Mouse (Mus musculus) heart, embryonic 14.5 days (tissue): ENCODE measurements at regions not wholly inside any gene's neighbourhood (a gene's known extent, or its start where the extent isn't known, plus 50 kb on each side); places are given as distances from the start of the nearest gene placed in this dataset.

ENCODE experiments used
- ATAC-seq: fragments of 200-750 bp; cut with Nextera tagmentation; 2 replicates; pipeline ENCODE4 v1.8.0; 2017; ENCODE audit warnings: low read depth, moderate TSS enrichment; ENCODE audit not compliant: insufficient number of reproducible peaks, insufficient read depth, low FRiP score
- H3K27ac ChIP-seq, 2 experiments: fragments of 200-500 bp in 1 of 2; fragments of 300-500 bp in 1 of 2; sonication (generic) in 1 of 2; replicated peaks in 1 of 2; 2 replicates each; pipeline ENCODE4 v1.5.1; 2012 to 2014; ENCODE audit warnings: low read depth in 2 of 2, low read length in 2 of 2, control low read depth in 1 of 2, mild to moderate bottlenecking in 1 of 2, mixed read lengths in 1 of 2; ENCODE audit not compliant: control insufficient read depth in 1 of 2, insufficient read depth in 1 of 2
- H3K27me3 ChIP-seq: fragments of 300-500 bp; sonication (generic); 2 replicates; pipeline ENCODE4 v1.6.1; 2014; ENCODE audit warnings: mild to moderate bottlenecking, low read length, control low read depth; ENCODE audit not compliant: control insufficient read depth, insufficient read depth
- H3K36me3 ChIP-seq: fragments of 300-500 bp; sonication (generic); 2 replicates; pipeline ENCODE4 v1.6.1; 2014; ENCODE audit warnings: mild to moderate bottlenecking, control low read depth, low read length, mixed read lengths; ENCODE audit not compliant: control insufficient read depth, insufficient read depth
- H3K4me1 ChIP-seq, 2 experiments: fragments of 200-500 bp in 1 of 2; fragments of 300-500 bp in 1 of 2; sonication (generic) in 1 of 2; 2 replicates each; pipeline ENCODE4 v1.6.1; 2012 to 2014; ENCODE audit warnings: low read length in 2 of 2, control low read depth in 1 of 2, mixed read lengths in 1 of 2; ENCODE audit not compliant: control insufficient read depth in 2 of 2, insufficient read depth in 2 of 2
- H3K4me2 ChIP-seq: fragments of 300-500 bp; sonication (generic); 2 replicates; pipeline ENCODE4 v1.6.1; 2014; ENCODE audit warnings: mild to moderate bottlenecking, low read length
- H3K4me3 ChIP-seq, 2 experiments: fragments of 200-500 bp in 1 of 2; fragments of 300-500 bp in 1 of 2; sonication (generic) in 1 of 2; 2 replicates each; pipeline ENCODE4 v1.5.1; 2012 to 2014; ENCODE audit warnings: low read length in 2 of 2, mild to moderate bottlenecking in 2 of 2, control low read depth in 1 of 2, low read depth in 1 of 2, moderate library complexity in 1 of 2; ENCODE audit not compliant: control insufficient read depth in 1 of 2, insufficient read depth in 1 of 2
- H3K9ac ChIP-seq: fragments of 300-500 bp; sonication (generic); 2 replicates; pipeline ENCODE4 v1.6.1; 2014; ENCODE audit warnings: mild to moderate bottlenecking, low read length
- H3K9me3 ChIP-seq: fragments of 300-500 bp; sonication (generic); 2 replicates; pipeline ENCODE4 v1.6.1; 2016; ENCODE audit warnings: low read length, control low read depth; ENCODE audit not compliant: control insufficient read depth
- WGBS: fragments of 180-500 bp; shearing (Covaris S2); extraction: QIAGEN DNeasy Blood & Tissue Kit; methylation state at CpG from one replicate; pipeline ENCODE4 v1.1.7; 2014; 5-methylcytosine and 5-hydroxymethylcytosine counted together

DNA sequence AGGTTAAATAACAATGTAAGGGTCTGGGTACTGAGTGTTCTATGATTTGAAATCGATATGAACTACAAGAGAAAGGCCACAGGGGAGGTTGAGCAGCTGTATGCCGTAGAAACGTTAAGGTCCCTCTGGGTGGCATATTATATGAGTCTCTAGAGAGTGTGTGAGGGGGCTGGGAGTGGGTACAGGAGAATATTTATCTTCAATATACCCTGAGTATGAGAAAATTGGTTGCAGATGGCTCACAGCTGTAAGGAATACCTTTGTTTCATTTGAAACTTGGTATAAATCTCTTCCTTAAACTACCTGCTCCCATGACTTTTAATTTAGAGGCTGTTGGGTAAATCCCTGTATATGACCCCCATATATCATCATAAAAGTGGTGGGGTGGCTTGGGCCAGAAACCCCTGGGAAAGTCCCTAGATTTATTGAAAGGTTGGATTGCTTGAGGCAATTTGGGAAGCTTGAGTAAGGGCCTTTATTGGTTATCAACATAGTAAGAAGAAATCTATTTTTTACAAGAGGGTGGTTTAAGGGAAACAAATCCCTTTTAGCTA, 128.7 kb upstream of the Prkg2 start:
- ATAC-seq: no peak
- H3K4me2 ChIP-seq: no peak overlapping the region
- H3K27me3 ChIP-seq: no peaks in the 10 kb centered on the region
- 77% methylated on average over 3 of the region's 3 CpGs for WGBS
- H3K27ac ChIP-seq: no peak overlapping the region
- H3K4me3 ChIP-seq: no peak overlapping the region
- H3K36me3 ChIP-seq: no peaks in the 10 kb centered on the region
- no peaks in the 10 kb centered on the region for H3K4me1 ChIP-seq
- no peak overlapping the region for H3K9ac ChIP-seq
- no peaks in the 10 kb centered on the region for H3K9me3 ChIP-seq

GRCm38 (mm10) chr5:99157973-99158372, 120.8 kb upstream of the Prkg2 start:
- H3K27ac ChIP-seq: no peak overlapping the region
- H3K9ac ChIP-seq: no peak overlapping the region
- H3K4me3 ChIP-seq: no peak overlapping the region
- H3K4me2 ChIP-seq: no peak overlapping the region
- no peak for ATAC-seq
- 3% methylated on average over 1 of the region's 1 CpGs for WGBS
- no peaks in the 10 kb centered on the region for H3K27me3 ChIP-seq
- H3K4me1 ChIP-seq: no peaks in the 10 kb centered on the region
- H3K36me3 ChIP-seq: no peaks in the 10 kb centered on the region
- H3K9me3 ChIP-seq: no peaks in the 10 kb centered on the region

DNA sequence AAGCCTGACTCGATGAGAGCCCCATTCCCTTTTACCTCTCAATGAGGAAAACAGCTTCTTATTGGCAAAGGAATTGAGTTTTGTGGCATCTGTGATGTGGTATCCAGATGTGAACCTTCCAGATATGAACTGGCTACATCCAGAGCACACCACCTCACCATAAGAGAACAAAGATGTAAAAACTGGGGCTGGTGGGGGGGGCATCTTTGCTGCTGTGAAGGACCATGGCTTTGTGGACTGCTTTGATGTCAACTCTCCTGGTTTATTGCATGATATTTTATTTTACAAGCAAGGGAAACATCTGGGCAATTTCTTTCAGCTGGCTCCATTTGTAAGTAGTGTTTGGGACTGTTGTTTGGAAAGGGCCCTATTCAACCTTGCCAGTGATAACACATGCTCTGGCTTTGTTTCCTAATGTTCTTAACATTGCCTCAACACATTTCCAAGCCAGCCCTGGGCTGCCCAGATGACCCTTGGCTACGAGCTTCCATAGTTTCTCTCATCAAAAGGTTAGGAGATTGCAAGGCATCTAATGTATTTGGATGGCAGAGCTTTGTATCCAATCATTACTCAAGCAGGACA, 116.2 kb upstream of the Prkg2 start:
- Histone ChIP-seq H3K27me3 (no peaks in the 10 kb centered on the region), H3K27ac (no peak overlapping the region), H3K4me3 (no peak overlapping the region), H3K36me3 (no peaks in the 10 kb centered on the region), H3K4me2 (no peak overlapping the region), H3K4me1 (no peaks in the 10 kb centered on the region), H3K9me3 (no peaks in the 10 kb centered on the region), H3K9ac (no peak overlapping the region)
- WGBS: 56% methylated on average over 2 of the region's 2 CpGs
- no peak for ATAC-seq

DNA sequence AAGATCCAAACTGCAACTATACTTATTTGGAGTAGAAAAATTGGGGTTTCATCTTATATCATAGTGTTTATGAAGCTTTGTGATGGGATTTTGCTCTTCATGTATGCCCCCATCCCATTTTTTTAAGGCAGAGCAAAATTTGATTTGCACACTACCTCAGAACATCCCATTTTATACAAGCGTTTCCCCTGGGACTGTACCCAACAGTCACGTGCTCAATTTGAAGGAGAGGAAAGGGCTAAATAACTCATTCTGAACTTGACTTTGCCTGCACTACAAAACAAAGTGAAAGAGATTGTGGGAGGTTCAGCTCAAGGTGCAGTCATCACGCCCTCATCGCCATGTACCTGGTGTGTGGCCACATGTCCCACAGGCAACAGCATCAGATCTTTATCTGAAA, 115.1 kb upstream of the Prkg2 start:
- H3K4me3 ChIP-seq: no peak overlapping the region
- H3K9me3 ChIP-seq: no peaks in the 10 kb centered on the region
- no peak overlapping the region for H3K27ac ChIP-seq
- H3K36me3 ChIP-seq: no peaks in the 10 kb centered on the region
- H3K4me1 ChIP-seq: no peaks in the 10 kb centered on the region
- ATAC-seq: no peak
- H3K9ac ChIP-seq: no peak overlapping the region
- H3K27me3 ChIP-seq: no peaks in the 10 kb centered on the region
- 82% methylated on average over 4 of the region's 4 CpGs for WGBS
- H3K4me2 ChIP-seq: no peak overlapping the region

DNA sequence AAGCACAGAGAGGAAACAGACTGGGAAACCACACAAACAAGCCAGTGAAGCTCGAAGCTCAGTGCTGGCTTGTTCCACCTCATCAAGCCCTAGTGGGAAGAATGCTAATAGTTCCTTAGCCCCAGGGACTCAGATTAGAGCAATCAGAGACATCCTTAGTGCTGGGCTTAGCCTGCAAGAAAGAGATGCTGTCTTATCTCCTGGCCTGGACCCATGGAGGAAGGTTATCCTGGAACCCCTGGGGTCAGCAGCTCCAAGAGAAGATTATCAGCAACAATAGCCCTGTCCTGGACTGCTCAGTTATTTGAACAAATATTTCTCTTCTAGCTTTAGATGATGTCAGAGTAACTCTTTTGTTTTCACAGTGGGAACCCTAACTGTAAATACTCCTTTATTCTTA, 112.8 kb upstream of the Prkg2 start:
- H3K36me3 ChIP-seq: no peaks in the 10 kb centered on the region
- WGBS: 6% methylated on average over 1 of the region's 1 CpGs
- no peak overlapping the region for H3K4me2 ChIP-seq
- ATAC-seq: peak; percentile 71; the same call in 1 of the 2 replicates
- no peak overlapping the region for H3K9ac ChIP-seq
- no peaks in the 10 kb centered on the region for H3K27me3 ChIP-seq
- no peaks in the 10 kb centered on the region for H3K4me1 ChIP-seq
- no peaks in the 10 kb centered on the region for H3K9me3 ChIP-seq
- H3K27ac ChIP-seq: no peak overlapping the region
- H3K4me3 ChIP-seq: no peak overlapping the region

DNA sequence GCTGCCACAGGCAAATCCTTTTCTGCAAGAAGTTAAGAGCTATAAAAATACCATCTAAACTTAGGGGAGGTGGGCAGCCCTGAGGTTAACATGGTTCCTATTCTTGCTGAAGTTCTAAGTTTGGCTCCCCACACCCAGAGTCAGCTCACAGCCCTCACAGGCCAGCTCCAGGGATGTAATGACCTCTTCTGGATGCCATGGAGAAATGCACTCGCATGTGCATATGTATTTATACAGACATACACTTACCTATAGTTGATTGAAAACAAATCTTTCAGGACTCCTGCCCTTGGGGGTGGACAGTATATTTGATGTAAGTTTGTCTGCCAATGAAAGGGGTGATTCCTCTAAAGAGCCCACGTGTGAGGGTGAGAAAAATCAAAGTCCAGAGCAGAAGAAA, 95.5 kb upstream of the Prkg2 start:
- H3K4me2 ChIP-seq: no peak overlapping the region
- WGBS: 79% methylated on average over 2 of the region's 2 CpGs
- H3K27ac ChIP-seq: no peak overlapping the region
- no peaks in the 10 kb centered on the region for H3K9me3 ChIP-seq
- no peak for ATAC-seq
- H3K4me3 ChIP-seq: no peak overlapping the region
- H3K27me3 ChIP-seq: no peaks in the 10 kb centered on the region
- no peak overlapping the region for H3K9ac ChIP-seq
- no peaks in the 10 kb centered on the region for H3K4me1 ChIP-seq
- H3K36me3 ChIP-seq: no peaks in the 10 kb centered on the region

DNA sequence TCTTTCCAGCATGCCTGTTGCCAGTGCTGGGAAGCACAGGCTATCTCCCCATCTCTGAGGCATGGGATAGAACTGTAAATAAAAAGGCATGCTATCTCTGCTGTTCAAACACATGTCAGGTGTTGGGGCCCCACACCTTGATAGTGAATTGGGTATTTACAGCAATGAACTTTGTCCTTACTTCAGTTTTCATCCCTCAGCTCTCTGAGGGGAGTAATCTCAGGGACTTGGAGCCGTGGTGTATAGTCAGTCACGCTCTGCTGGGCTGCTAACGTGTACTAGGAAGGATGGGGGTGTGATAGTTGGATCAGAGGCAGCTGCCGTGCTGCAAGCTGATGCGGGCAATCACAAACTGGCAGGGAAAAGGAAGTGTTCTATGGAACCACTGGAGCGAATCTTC, 91.5 kb upstream of the Prkg2 start:
- no peak overlapping the region for H3K4me3 ChIP-seq
- no peak overlapping the region for H3K9ac ChIP-seq
- no peaks in the 10 kb centered on the region for H3K36me3 ChIP-seq
- WGBS: 64% methylated on average over 6 of the region's 6 CpGs
- H3K9me3 ChIP-seq: no peaks in the 10 kb centered on the region
- no peaks in the 10 kb centered on the region for H3K4me1 ChIP-seq
- ATAC-seq: no peak
- no peak overlapping the region for H3K27ac ChIP-seq
- no peaks in the 10 kb centered on the region for H3K27me3 ChIP-seq
- H3K4me2 ChIP-seq: no peak overlapping the region

- H3K9me3 ChIP-seq: no peaks in the 10 kb centered on the region
- no peaks in the 10 kb centered on the region for H3K4me1 ChIP-seq
- WGBS: 87% methylated on average over 3 of the region's 3 CpGs
- H3K4me2 ChIP-seq: no peak overlapping the region
- H3K36me3 ChIP-seq: no peaks in the 10 kb centered on the region
- no peak overlapping the region for H3K4me3 ChIP-seq
- ATAC-seq: no peak
- H3K27ac ChIP-seq: no peak overlapping the region
- no peaks in the 10 kb centered on the region for H3K27me3 ChIP-seq
- H3K9ac ChIP-seq: no peak overlapping the region
Measured at GRCm38 (mm10) chr5:99125418-99125817, 88.3 kb upstream of the Prkg2 start.
